Mouse (Mus musculus) ES-Bruce4 (cell line): Measurements from ENCODE around the gene Ffar2.

Experiments
- CTCF ChIP-seq: IDR thresholded peaks from one replicate; pipeline ENCODE4 v1.8.1; 2011; ENCODE audit warnings: low read depth, low read length
- EP300 ChIP-seq: IDR thresholded peaks from 2 replicates; pipeline ENCODE4 v1.6.1; 2011; ENCODE audit warnings: low read depth, low read length; ENCODE audit not compliant: insufficient read depth

DNA sequence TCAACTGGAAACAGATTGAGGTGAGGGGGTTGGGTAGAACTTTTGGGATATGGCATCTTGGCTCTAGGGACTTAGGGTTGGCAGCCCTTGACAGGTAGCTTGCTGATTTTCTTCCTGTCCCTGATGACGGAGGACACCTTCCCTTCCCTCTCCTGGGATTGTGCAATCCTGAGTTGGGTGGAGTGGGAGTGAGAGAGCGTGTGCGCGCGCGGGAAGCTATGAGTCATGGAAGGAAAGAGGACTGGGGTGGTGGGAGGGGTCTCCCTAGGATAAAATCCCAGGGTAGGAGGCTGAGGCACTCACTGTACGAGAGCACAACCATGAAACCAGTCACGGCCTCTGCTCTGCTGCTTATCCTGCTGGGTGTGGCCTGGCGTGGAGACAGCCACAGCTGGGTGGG is 47.5 kb downstream of the Ffar2 start:
- TF ChIP-seq EP300 (no peak), CTCF (no peak)
